ENCODE assay signal across 26 mouse cellular contexts in genomic region chr2:179448256-179448655, GRCm38 (mm10). TPM values are rescaled to one million over a fixed set of nuclear protein-coding genes. Genes with fewer than 3 reads are reported as not detected.
"Had no signal": no experiment of that assay in that cellular context is flagged by ENCODE, and none has a peak within 500 bp of the region (broad histone marks: within the 10 kb centered on the region; RNA-seq: fewer than 3 reads in every experiment).

No protein-coding gene starts in this region.

- DNase-seq: cerebellum, adult 2 months; cerebellum, adult 8-10 months; cerebellum, adult 9-10 months; cerebellum, adult 9-11 months; cerebellum, postnatal 36 days; embryo, embryonic 11 days; forebrain, postnatal 0 days; gastrocnemius, adult 2 months; gastrocnemius, postnatal 10 days; gastrocnemius, postnatal 14 days; gastrocnemius, postnatal 25 days; gastrocnemius, postnatal 36 days; heart, adult 11 months; heart, adult 18-20 months; heart, adult 2 months had no signal

- H3K27ac ChIP-seq: embryonic facial prominence, embryonic 10.5 days; embryonic facial prominence, embryonic 12.5 days; embryonic facial prominence, embryonic 13.5 days; embryonic facial prominence, embryonic 15.5 days; forebrain, embryonic 10.5 days; forebrain, embryonic 12.5 days; forebrain, embryonic 13.5 days; forebrain, embryonic 15.5 days; gastrocnemius, adult 2 months; heart, adult 2 months had no signal

- ATAC-seq: forebrain, embryonic 13.5 days; forebrain, embryonic 14.5 days; forebrain, embryonic 15.5 days; forebrain, embryonic 16.5 days; forebrain, postnatal 0 days had no signal

- H3K4me3 ChIP-seq: embryonic facial prominence, embryonic 10.5 days; embryonic facial prominence, embryonic 12.5 days; embryonic facial prominence, embryonic 13.5 days; embryonic facial prominence, embryonic 15.5 days; erythroblast, embryonic 14.5 days; forebrain, embryonic 10.5 days; forebrain, embryonic 12.5 days; forebrain, embryonic 13.5 days; forebrain, embryonic 15.5 days; gastrocnemius, adult 2 months; heart, adult 2 months had no signal

- H3K9me3 ChIP-seq: embryonic facial prominence, embryonic 12.5 days; embryonic facial prominence, embryonic 15.5 days; forebrain, embryonic 13.5 days; forebrain, embryonic 15.5 days had no signal

- H3K4me2 ChIP-seq: embryonic facial prominence, embryonic 12.5 days; embryonic facial prominence, embryonic 13.5 days; embryonic facial prominence, embryonic 15.5 days; forebrain, embryonic 12.5 days; forebrain, embryonic 13.5 days; forebrain, embryonic 15.5 days had no signal

- H3K36me3 ChIP-seq: embryonic facial prominence, embryonic 10.5 days; embryonic facial prominence, embryonic 12.5 days; embryonic facial prominence, embryonic 13.5 days; embryonic facial prominence, embryonic 15.5 days had no signal

- H3K9ac ChIP-seq: embryonic facial prominence, embryonic 12.5 days; embryonic facial prominence, embryonic 13.5 days; embryonic facial prominence, embryonic 15.5 days; forebrain, embryonic 12.5 days; forebrain, embryonic 13.5 days; forebrain, embryonic 15.5 days; forebrain, postnatal 0 days had no signal

- H3K27me3 ChIP-seq: forebrain, embryonic 15.5 days had no signal

RNA-seq across cellular contexts. Expression of gene Cdh4, which starts 6.0 kb away (rescaled TPM):
- polyA plus RNA-seq: erythroblast, embryonic 14.5 days had no signal
